Mouse (Mus musculus): ENCODE measurements around the gene Slc6a11.

Gene Slc6a11

DNA sequence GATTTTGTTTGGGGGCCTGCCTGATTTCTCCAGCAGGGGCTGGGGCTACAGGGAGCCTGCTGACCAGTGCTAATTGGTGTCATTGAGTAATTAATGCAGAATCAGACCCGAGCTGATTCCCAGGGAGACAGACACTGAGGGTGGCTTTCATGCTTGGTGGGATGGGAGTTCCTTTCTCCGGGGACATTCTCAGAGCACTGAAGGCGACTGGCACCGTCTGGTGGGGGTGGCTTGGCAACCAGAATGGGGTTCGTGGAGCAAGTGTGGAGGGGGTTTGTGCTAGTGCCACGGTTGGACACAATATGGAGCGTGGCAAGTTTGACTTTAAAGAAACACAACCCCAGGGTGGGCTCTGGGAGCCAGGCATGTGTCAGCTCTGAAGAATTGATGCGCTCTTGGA lies 29.7 kb downstream of the Slc6a11 start:
- in situ Hi-C loops (cut with MboI; ENCODE audit: low pct_unique_long_range_greater_than_20kb in 1 of 2, low sequenced_read_pairs in 2 of 2, unreplicated experiment in 1 of 2): no loop called here

GRCm38 (mm10) chr6:114174052-114174397 lies 43.0 kb downstream of the Slc6a11 start:
- in situ Hi-C loops (cut with MboI; ENCODE audit: low pct_unique_long_range_greater_than_20kb in 1 of 2, low sequenced_read_pairs in 2 of 2, unreplicated experiment in 1 of 2): no loop called here

- in situ Hi-C loops (cut with MboI; ENCODE audit: low pct_unique_long_range_greater_than_20kb in 1 of 2, low sequenced_read_pairs in 2 of 2, unreplicated experiment in 1 of 2): no loop called here
These were observed 43.5 kb downstream of the Slc6a11 start for GRCm38 (mm10) chr6:114174398-114175140.

DNA sequence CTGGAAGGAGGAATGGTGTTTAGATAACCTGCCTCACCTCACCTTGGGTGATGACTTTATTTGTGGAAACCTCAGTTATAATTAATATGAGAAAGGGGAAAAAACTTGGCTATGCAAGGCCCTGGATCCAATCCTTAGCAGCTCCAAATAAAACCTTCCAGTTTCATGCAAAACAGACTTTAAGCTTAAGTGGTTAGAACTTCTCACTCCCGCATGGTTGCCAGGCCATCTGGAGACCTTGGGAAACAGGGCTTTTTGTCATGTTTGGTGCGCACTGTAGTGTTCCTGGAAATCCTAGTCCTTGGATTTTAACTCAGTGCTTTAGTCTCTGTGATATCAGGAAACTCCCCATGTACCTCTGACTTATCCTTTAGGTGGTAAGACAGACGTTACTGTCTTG lies 47.1 kb downstream of the Slc6a11 start:
- in situ Hi-C loops (cut with MboI; ENCODE audit: low pct_unique_long_range_greater_than_20kb in 1 of 2, low sequenced_read_pairs in 2 of 2, unreplicated experiment in 1 of 2): no loop called here

- in situ Hi-C loops (cut with MboI; ENCODE audit: low pct_unique_long_range_greater_than_20kb in 1 of 2, low sequenced_read_pairs in 2 of 2, unreplicated experiment in 1 of 2): no loop called here
These were observed 51.5 kb downstream of the Slc6a11 start for GRCm38 (mm10) chr6:114182366-114183179.

DNA sequence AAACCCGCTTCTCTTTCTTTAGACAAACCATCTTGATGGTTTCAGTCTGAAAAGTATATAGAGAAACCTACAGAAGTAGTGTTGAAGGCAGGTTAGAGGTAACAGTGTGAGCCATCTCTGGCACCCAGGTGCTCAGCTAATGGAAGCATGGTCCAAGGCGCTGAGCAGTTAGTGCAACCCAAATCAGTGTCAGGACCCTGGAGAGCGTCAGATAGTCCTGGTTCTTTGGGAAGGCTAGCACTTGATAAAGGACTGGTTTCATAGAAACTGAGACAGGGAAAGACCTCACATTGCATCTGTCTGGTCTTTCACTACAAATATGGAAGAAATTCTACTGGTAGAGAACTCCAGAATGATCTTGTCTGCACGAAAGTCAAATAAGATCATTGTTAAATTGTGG lies 56.1 kb downstream of the Slc6a11 start:
- in situ Hi-C loops (cut with MboI; ENCODE audit: low pct_unique_long_range_greater_than_20kb in 1 of 2, low sequenced_read_pairs in 2 of 2, unreplicated experiment in 1 of 2): no loop called here

GRCm38 (mm10) chr6:114188869-114189268 lies 57.8 kb downstream of the Slc6a11 start:
- in situ Hi-C loops (cut with MboI; ENCODE audit: low pct_unique_long_range_greater_than_20kb in 1 of 2, low sequenced_read_pairs in 2 of 2, unreplicated experiment in 1 of 2): no loop called here

DNA sequence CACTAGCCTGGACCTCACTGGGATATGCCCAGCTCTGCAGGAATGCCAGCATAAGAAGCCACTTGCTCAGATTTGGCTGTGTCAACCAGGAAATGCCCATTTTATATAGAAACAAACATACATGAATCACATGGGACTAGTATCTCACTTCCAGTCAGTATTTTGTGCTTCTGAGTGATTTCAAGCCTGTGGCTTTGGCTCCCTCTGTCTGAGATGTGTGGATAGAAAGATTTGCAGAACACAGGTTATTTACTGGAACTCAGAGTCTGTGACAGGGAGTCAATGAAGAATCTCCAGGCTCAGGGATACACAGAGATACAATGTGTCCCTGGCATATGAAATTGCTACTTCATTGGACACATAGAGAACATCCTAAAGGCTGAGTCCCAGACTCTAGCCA lies 65.0 kb downstream of the Slc6a11 start:
- in situ Hi-C loops (cut with MboI; ENCODE audit: low pct_unique_long_range_greater_than_20kb in 1 of 2, low sequenced_read_pairs in 2 of 2, unreplicated experiment in 1 of 2): loop anchor here in 1 of 2 experiments (10.0 kb wide), 1 partner anchor 101 kb away; no protein-coding TSS in a partner anchor

GRCm38 (mm10) chr6:114199200-114199845 lies 68.3 kb downstream of the Slc6a11 start:
- in situ Hi-C loops (cut with MboI; ENCODE audit: low pct_unique_long_range_greater_than_20kb in 1 of 2, low sequenced_read_pairs in 2 of 2, unreplicated experiment in 1 of 2): loop anchor here in 1 of 2 experiments (10.0 kb wide), 1 partner anchor 105 kb away; no protein-coding TSS in a partner anchor

DNA sequence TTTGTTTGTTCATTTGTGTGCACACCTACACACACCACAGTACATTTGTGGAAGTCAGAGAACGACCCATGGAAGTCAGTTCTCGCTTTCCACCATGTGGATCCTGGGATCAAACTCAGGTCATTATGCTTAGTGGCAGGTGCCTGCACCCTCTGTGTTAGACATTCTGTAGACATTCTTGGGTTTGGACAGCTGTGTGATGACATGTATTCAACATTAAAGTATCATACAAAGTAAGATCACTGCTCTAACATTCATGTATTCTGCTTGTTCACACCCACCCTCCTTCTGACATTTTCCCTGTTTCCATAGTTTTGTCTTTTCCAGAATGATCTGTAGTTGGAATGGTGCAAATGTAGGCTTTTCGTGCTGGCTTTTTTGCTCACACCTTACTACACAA lies 73.5 kb downstream of the Slc6a11 start:
- in situ Hi-C loops (cut with MboI; ENCODE audit: low pct_unique_long_range_greater_than_20kb in 1 of 2, low sequenced_read_pairs in 2 of 2, unreplicated experiment in 1 of 2): no loop called here

DNA sequence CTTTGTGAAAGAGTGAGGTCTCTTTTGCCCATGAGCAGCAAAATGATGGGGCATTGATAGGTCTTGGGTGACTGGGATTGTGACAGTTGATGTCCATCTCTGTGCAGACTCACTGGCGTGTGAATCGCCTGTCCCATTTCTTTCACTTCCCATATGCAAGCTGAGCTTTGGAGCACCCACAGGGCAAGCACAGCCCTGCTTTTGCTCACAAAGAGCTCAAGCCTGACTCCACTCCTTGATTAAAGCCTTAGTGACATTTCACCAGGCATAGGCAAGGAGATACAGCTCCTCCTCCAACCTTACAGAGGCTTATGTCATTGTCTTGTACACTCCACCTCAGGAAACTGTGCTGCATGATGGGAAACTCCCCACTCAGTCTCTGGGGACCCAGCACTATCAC lies 77.3 kb downstream of the Slc6a11 start:
- in situ Hi-C loops (cut with MboI; ENCODE audit: low pct_unique_long_range_greater_than_20kb in 1 of 2, low sequenced_read_pairs in 2 of 2, unreplicated experiment in 1 of 2): no loop called here

DNA sequence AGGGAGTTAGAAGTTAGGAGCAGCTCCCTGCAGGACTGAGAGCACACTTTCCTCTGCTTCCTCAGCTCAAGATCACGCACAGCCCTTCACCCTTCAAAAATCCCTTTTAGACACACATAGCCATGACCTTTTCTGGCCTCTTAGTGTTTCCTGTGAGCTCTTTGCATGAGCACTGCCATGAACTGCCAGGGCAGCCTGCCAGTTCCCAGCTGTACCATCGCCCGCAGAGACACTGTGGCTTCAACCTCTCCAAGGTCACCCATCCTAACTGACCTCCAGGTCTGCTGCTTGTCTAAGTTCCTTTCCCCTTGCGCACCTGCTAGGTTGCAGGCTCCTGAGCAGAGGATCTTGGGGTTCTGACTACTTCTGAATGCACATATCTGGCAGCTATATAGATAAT lies 83.4 kb downstream of the Slc6a11 start:
- in situ Hi-C loops (cut with MboI; ENCODE audit: low pct_unique_long_range_greater_than_20kb in 1 of 2, low sequenced_read_pairs in 2 of 2, unreplicated experiment in 1 of 2): no loop called here

DNA sequence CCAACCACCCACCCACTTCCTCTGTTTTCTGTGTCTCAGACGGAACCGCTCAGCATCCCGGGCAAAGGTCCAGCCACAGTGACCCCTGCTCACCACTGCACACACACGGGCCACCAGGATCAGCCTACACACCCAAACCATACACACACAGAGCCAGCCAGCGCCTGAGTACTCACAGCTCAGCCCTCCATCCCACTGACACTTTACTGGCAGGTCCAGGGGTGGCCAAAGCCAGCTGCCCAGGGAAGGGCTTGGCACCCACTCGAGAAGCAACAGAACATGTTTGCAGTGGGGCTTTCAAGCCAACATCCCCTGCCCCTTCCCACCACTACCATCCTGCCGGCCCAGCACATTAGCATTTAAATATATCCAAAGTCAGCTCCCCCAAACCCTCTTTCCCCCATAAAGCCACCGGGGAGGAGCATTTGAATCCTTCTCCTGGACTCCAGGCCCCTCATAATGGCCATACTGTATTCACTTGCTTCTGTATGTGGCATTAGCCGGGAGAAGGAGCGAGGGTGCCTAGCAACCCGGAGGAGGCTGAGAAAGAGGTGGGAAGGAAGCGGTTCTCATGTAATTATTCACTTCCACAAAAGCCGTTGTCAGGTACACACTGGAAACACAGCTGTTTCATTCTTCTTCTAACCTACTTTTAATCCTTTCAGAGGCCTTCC lies 85.8 kb downstream of the Slc6a11 start:
- in situ Hi-C loops (cut with MboI; ENCODE audit: low pct_unique_long_range_greater_than_20kb in 1 of 2, low sequenced_read_pairs in 2 of 2, unreplicated experiment in 1 of 2): no loop called here

DNA sequence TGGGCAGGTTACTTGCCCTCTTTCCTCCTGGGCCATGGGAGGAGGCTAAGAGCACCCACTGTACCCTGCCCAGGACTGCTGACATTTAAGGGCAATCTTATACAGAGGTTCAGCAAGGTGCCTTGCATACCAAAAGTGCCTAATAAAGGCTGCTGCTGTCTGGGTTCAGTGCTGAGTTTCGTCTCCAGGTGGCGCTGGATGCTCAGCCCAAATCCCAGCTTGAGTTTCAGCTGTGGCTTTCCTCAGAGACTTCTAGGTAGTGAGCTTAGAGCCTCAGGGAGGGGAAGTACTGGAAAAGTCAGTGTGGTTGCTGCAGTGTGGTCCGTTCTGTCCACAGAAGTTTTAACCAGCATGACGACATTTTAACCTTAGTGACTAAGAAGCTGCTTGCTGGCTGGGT lies 93.4 kb downstream of the Slc6a11 start:
- in situ Hi-C loops (cut with MboI; ENCODE audit: low pct_unique_long_range_greater_than_20kb in 1 of 2, low sequenced_read_pairs in 2 of 2, unreplicated experiment in 1 of 2): loop anchor here in 1 of 2 experiments (5.0 kb wide), 1 partner anchor 118 kb away; no protein-coding TSS in a partner anchor

DNA sequence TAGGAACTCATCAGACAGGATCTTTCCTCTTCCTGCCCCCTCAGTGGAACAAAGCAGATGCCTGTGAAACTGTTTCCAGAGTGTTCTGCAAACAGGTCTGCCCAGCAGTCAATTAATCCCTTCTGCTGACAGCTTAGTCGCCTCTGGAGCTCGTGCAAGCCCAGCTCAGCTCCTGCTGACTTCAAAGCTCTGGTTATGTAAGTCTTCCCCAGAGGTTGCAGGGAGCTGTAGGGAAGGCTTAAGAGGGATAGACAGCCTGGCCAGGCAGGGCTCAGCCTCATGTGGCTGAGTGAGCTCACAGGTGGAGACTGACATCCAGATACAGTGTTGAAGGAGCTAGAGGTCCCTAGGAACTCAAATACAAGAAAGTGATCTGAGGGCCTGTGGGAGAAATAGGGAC lies 96.3 kb downstream of the Slc6a11 start:
- in situ Hi-C loops (cut with MboI; ENCODE audit: low pct_unique_long_range_greater_than_20kb in 1 of 2, low sequenced_read_pairs in 2 of 2, unreplicated experiment in 1 of 2): no loop called here

- in situ Hi-C loops (cut with MboI; ENCODE audit: low pct_unique_long_range_greater_than_20kb in 1 of 2, low sequenced_read_pairs in 2 of 2, unreplicated experiment in 1 of 2): no loop called here
These were observed 97.2 kb downstream of the Slc6a11 start for GRCm38 (mm10) chr6:114228196-114228595.

GRCm38 (mm10) chr6:114238892-114239644 lies 108.0 kb downstream of the Slc6a11 start:
- in situ Hi-C loops (cut with MboI; ENCODE audit: low pct_unique_long_range_greater_than_20kb in 1 of 2, low sequenced_read_pairs in 2 of 2, unreplicated experiment in 1 of 2): no loop called here

GRCm38 (mm10) chr6:114245665-114246064 lies 114.6 kb downstream of the Slc6a11 start:
- in situ Hi-C loops (cut with MboI; ENCODE audit: low pct_unique_long_range_greater_than_20kb in 1 of 2, low sequenced_read_pairs in 2 of 2, unreplicated experiment in 1 of 2): no loop called here

Measured in mouse embryonic stem cell (cell line).